In the genomic region with DNA sequence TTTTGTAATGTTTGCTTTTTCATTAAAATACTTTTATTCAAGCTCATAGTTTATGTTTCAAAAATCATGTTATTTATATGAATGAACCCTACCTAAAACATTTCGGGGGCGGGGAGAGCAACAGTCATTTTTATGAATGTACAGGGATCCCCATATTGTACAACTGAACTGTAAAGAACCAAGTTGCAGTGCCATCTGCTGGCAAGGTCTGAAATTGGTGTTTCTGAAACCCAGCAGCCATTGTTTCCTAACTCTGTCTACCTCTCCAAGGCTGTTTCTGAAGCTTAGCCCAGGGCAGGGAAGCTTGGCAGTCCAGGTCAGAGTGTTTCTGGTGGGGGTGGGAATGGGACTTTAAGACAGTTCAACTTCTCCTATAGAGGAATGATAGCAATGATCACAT, we compare ENCODE assay signal across 9 mouse cellular contexts. TPM values are rescaled to one million over a fixed set of nuclear protein-coding genes. Genes with fewer than 3 reads are reported as not detected.
DNase-seq lines count a peak whose midpoint lies in the region; ATAC-seq and TF ChIP-seq lines count a peak whose summit lies in the region.
"Had no signal": no experiment of that assay in that cellular context is flagged by ENCODE, and none has a peak within 500 bp of the region (broad histone marks: within the 10 kb centered on the region; RNA-seq: fewer than 3 reads in every experiment).

No protein-coding gene starts in this region.

- 31% methylated on average over 2 of the region's 2 CpGs for WGBS in forebrain, embryonic 11.5 days
- WGBS in liver, postnatal 0 days (ENCODE audit: insufficient replicate concordance): 33% methylated on average over 2 of the region's 2 CpGs

- TF ChIP-seq CTCF in E14TG2a.4 (conservative IDR thresholded peaks at IDR 0.05; ENCODE audit: low read length): peak; percentile 59
- peak; percentile 73 for TF ChIP-seq CTCF in liver, postnatal 0 days (IDR thresholded peaks at IDR 0.05; ENCODE audit: low read depth)

- H3K27me3 ChIP-seq in E14TG2a.4 (ENCODE audit: insufficient read depth, low read length): no peaks in the 10 kb centered on the region
- no peaks in the 10 kb centered on the region for H3K27me3 ChIP-seq in forebrain, embryonic 11.5 days (ENCODE audit: control insufficient read depth, insufficient read depth, low read length)
- H3K27me3 ChIP-seq in liver, postnatal 0 days (ENCODE audit: insufficient read depth, low read length): no peaks in the 10 kb centered on the region
- H3K27me3 ChIP-seq: stomach, embryonic 15.5 days had no signal

- no peaks in the 10 kb centered on the region for H3K4me1 ChIP-seq in E14TG2a.4 (replicated peaks; ENCODE audit: low read depth, low read length)
- no peaks in the 10 kb centered on the region for H3K4me1 ChIP-seq in forebrain, embryonic 11.5 days (replicated peaks; ENCODE audit: control insufficient read depth, insufficient read depth, low read length)
- H3K4me1 ChIP-seq in liver, postnatal 0 days (ENCODE audit: insufficient read depth): no peaks in the 10 kb centered on the region
- H3K4me1 ChIP-seq: stomach, embryonic 15.5 days had no signal

- no peak overlapping the region for H3K27ac ChIP-seq in forebrain, embryonic 11.5 days (ENCODE audit: low read depth, low read length)
- no peak overlapping the region for H3K27ac ChIP-seq in liver, postnatal 0 days (ENCODE audit: low read depth)
- H3K27ac ChIP-seq: stomach, embryonic 15.5 days had no signal

- no peak for ATAC-seq in forebrain, embryonic 11.5 days (replicated peaks; ENCODE audit: low FRiP score)
- ATAC-seq in liver, postnatal 0 days: no peak

- no peaks in the 10 kb centered on the region for H3K9me3 ChIP-seq in E14TG2a.4 (ENCODE audit: low read length)
- H3K9me3 ChIP-seq in forebrain, embryonic 11.5 days (ENCODE audit: control insufficient read depth, low read length): no peaks in the 10 kb centered on the region
- H3K9me3 ChIP-seq in liver, postnatal 0 days (ENCODE audit: low read length): no peaks in the 10 kb centered on the region
- H3K9me3 ChIP-seq: stomach, embryonic 15.5 days had no signal

- no peak overlapping the region for H3K4me2 ChIP-seq in forebrain, embryonic 11.5 days (ENCODE audit: low read depth, low read length, severe bottlenecking)
- H3K4me2 ChIP-seq in liver, postnatal 0 days (ENCODE audit: low read depth, low read length): no peak overlapping the region
- H3K4me2 ChIP-seq: stomach, embryonic 15.5 days had no signal

- no peak for TF ChIP-seq EP300 in liver, postnatal 0 days (IDR thresholded peaks at IDR 0.05; ENCODE audit: low read depth)

- DNase-seq in gastrocnemius, adult 18-20 months (ENCODE audit: low spot score): peak; percentile 42
- DNase-seq in gastrocnemius, postnatal 36 days: no peak
- peak; percentile 54 for DNase-seq in c-Kit-positive CD71-positive TER-119-positive erythroid progenitor cells, embryonic 14.5 days (ENCODE audit: low spot score)
- peak; percentile 72 for DNase-seq in forebrain, embryonic 11.5 days (ENCODE audit: low spot score)
- DNase-seq in kidney, postnatal 10 days: peak; percentile 77
- peak; percentile 65 for DNase-seq in liver, postnatal 0 days
- peak; percentile 45 for DNase-seq in retina, adult 2 months (ENCODE audit: low read depth, low spot score)

- no peak overlapping the region for H3K4me3 ChIP-seq in E14TG2a.4 (replicated peaks; ENCODE audit: low read length)
- H3K4me3 ChIP-seq in forebrain, embryonic 11.5 days (ENCODE audit: low read depth, low read length): no peak overlapping the region
- H3K4me3 ChIP-seq in liver, postnatal 0 days (ENCODE audit: low read depth, low read length): no peak overlapping the region
- H3K4me3 ChIP-seq: stomach, embryonic 15.5 days had no signal

- H3K9ac ChIP-seq in forebrain, embryonic 11.5 days (ENCODE audit: low read length): no peak overlapping the region
- no peak overlapping the region for H3K9ac ChIP-seq in liver, postnatal 0 days (replicated peaks)
- H3K9ac ChIP-seq: stomach, embryonic 15.5 days had no signal

- peaks cover 23% of the 10 kb centered on the region for H3K36me3 ChIP-seq in E14TG2a.4 (ENCODE audit: insufficient read depth, low read length)
- H3K36me3 ChIP-seq in forebrain, embryonic 11.5 days (ENCODE audit: control insufficient read depth, insufficient read depth, low read length): no peaks in the 10 kb centered on the region
- peaks cover 34% of the 10 kb centered on the region for H3K36me3 ChIP-seq in liver, postnatal 0 days (replicated peaks; ENCODE audit: insufficient read depth, low read length)
- H3K36me3 ChIP-seq: stomach, embryonic 15.5 days had no signal

- intact Hi-C loops in gastrocnemius, postnatal 36 days (cut with DNase I): loop anchor here (5.0 kb wide), 1 partner anchor 169 kb away; no protein-coding TSS in a partner anchor

RNA-seq across cellular contexts. Expression of gene Btbd10, which starts 57.4 kb away (rescaled TPM):
- total RNA-seq in gastrocnemius, adult 18-20 months (2021): 1 to 10 TPM; 6.8 to 8.9 TPM
- 1 to 10 TPM; 4.9 to 6.3 TPM for total RNA-seq in gastrocnemius, postnatal 36 days (2021)
- polyA plus RNA-seq in forebrain, embryonic 11.5 days (2014; fragmentation: Nextera tagmentation; extraction: Ambion mirVana): 33.8 and 35.6 TPM in 2 replicates
- 4.6 and 5.2 TPM in 2 replicates for polyA plus RNA-seq in liver, postnatal 0 days (2015; fragmentation: Nextera tagmentation; extraction: Ambion mirVana)

Comparison
In these comparisons a context has a peak if more than half of its experiments do, and no peak if none do; other contexts are left out.
1. DNase-seq: peak in gastrocnemius, adult 18-20 months (single experiment), c-Kit-positive CD71-positive TER-119-positive erythroid progenitor cells, embryonic 14.5 days (single experiment), forebrain, embryonic 11.5 days (single experiment), kidney, postnatal 10 days (single experiment), liver, postnatal 0 days (single experiment) and retina, adult 2 months (single experiment); none in gastrocnemius, postnatal 36 days (0 of 2).